Mouse (Mus musculus) testis, adult 2 months (tissue): ENCODE measurements around the gene Tnk2.

ENCODE experiments used
- CTCF ChIP-seq: fragments of 200-500 bp; IDR thresholded peaks from 2 replicates; pipeline ENCODE4 v1.5.1; 2012; ENCODE audit warnings: low read depth, mild to moderate bottlenecking, inconsistent platforms, low read length, moderate library complexity; ENCODE audit not compliant: control insufficient read depth, insufficient read depth, insufficient replicate concordance
- POLR2A ChIP-seq: fragments of 200-500 bp; IDR thresholded peaks from 2 replicates; pipeline ENCODE4 v1.6.1; 2012; ENCODE audit warnings: low read depth, mild to moderate bottlenecking, inconsistent platforms, low read length, moderate library complexity; ENCODE audit not compliant: control insufficient read depth

GRCm38 (mm10) chr16:32715364-32715763 lies 71.7 kb downstream of the Tnk2 start:
- no peak for TF ChIP-seq POLR2A
- peak; percentile 87 for TF ChIP-seq CTCF
